Mouse (Mus musculus) urinary bladder, postnatal 25 days (tissue): Measurements from ENCODE around the gene Actn1.

ENCODE experiments used
- DNase-seq: peaks from one replicate; pipeline ENCODE4 v3.0.0; 2022; ENCODE audit warnings: low spot score

The Actn1 gene

DNA sequence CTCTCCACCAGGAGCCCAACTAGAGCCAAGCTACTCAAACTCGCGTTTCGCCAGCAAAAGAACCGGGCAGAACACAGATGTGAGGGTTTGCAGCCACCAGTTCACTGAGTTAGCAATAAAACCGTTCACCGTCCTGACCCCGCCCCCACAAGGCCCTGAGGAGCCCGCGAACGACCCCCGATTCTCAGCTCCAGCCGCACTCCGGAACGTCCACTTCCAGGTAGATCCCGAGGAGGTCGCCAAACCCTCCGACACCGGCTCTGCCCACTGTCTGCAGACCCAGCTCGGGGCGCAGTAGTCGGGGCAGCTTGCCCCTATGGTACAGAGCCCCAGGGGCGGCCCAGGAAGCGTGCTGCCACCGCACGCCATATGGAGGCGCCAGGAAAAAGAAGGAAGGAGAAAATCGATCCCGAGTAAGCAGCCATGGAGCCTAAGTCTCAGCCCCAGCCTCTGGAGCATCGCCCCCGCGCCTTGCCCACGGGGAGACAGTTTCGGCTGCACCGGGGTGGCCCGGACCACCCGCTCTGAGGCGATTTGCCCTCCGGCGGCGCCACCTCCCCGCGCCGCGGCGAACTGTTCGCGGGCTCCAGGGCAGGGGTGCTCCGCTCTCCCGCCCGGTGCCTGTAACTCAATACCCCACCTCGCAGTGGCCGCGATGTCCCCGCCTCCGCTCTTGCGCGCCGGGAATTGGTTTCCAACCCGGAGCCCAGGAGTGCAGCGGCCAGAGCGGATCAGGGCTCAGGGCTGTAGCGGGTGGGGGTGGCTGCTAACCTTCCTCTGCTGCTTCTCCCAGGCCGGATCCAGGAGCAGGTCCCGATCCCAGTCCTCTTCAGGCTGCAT, 735 bp downstream of the Actn1 start:
- DNase-seq: peak; percentile 54

DNA sequence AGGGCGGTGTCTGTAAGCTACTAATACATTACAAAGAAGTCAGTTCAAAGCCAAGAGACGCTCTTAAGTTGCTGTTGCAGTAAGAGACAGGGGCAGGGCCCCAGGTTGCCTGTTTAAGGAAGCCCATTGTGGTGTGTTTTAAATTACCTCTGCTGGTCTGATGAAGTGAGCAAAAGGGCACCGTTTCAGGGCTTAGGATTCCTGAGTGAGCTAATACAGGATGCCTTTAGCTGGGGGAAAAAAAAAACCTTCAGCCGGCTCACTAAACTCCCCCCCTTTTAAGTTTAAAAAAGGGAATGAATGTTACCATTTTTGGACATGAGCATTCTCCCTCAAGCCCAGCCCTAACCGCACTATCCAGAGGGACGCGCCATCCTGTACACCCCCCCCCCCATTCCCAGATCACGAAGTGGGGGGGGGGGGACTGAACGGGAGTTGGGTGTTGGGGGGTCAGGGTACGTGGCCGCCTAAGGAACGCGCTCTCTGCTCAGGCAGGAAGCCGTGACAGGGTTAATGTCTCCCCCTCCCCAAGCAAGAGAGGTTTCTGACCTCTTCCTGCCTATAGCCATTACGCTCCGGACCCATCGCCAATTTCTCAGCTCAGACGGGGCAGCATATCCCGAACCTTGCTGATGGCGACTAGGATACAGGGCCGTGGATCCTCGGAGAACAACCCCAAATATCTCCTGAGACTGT, 1.5 kb downstream of the Actn1 start:
- DNase-seq: no peak

GRCm38 (mm10) chr12:80251978-80252377, 8.2 kb downstream of the Actn1 start:
- no peak for DNase-seq

DNA sequence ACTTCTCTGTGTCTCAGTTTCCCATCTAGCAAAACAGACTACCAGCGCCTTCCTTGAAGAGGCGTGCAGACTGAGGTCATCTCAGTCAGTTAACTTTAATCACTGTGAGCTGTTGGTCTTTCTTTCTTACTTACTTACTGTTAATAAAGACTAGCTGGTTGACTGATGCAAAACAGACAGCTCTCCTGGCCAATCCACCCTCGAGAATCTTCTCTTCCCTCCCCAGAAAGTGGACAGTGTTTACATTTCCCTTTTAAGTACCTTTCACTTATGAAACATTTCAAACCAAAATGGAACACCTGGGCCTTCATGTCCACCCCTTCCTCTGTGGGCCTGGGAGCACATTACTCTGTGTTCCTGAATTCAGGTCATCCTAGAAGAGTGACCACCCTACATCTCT, 8.6 kb downstream of the Actn1 start:
- no peak for DNase-seq

GRCm38 (mm10) chr12:80249539-80249938, 10.6 kb downstream of the Actn1 start:
- DNase-seq: no peak

- DNase-seq: no peak
Measured at GRCm38 (mm10) chr12:80247067-80247466, 13.1 kb downstream of the Actn1 start.

- DNase-seq: no peak
Measured at GRCm38 (mm10) chr12:80246505-80246904, 13.7 kb downstream of the Actn1 start.

GRCm38 (mm10) chr12:80244755-80245154, 15.4 kb downstream of the Actn1 start:
- no peak for DNase-seq

DNA sequence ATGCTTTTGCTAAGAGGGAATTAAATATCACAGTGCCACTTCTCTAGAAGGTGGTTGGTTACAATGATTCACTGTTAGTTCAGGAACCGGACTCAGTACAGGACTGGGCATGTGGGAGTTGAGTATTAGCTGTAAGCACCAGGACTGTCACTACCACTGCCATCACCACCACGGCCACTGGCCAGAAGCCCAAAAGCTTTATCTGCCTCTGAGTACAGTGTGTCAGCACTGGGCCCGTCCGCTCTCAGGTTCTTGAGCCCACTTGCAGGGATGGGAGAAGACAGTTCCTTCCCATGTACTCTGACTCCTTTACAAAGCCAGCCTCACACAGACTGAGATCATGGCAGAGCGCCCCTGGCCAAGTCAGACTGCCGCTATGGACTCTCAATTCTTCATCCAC, 16.0 kb downstream of the Actn1 start:
- DNase-seq: no peak

GRCm38 (mm10) chr12:80243335-80243734, 16.8 kb downstream of the Actn1 start:
- DNase-seq: no peak

DNA sequence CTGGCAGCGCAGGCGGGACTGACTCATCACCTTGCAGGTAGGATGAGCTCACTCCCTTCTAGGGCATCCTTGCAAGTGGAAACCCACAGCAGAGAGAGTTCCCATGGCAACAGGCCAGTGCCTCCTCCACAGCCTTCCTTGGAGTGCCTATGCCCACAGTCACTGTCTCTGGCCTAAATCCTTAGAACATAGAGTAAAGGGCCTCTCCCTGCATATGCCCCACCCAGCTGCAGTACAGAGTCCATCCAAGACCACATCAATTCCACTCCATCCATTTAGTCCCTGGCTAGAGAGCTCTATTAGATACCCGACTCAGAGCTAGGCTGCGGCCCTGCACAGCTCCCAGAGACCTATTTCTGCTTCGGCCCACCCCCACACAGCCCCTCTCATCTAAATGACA, 20.7 kb downstream of the Actn1 start:
- no peak for DNase-seq

- no peak for DNase-seq
Measured at GRCm38 (mm10) chr12:80238523-80238922, 21.6 kb downstream of the Actn1 start.

GRCm38 (mm10) chr12:80235295-80235694, 24.9 kb downstream of the Actn1 start:
- DNase-seq: no peak

DNA sequence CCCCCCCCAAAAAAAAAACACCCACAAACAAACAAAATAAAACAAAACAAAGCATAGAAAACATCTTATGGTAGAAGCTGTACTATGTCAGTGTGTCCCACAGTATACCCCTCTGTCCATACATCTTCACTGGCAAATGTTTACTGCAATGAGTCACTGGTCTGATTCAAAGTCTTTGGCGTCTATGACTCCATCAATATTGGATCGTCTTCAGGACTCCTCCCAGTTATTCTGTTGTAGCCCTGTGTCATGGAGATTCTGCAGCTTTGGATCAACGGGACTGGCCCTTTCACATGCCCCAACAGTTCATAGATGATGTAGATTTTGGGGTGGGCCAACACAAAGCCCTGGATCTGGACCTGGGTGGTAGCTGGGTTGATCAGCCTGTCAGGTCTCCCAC, 25.9 kb downstream of the Actn1 start:
- DNase-seq: no peak

DNA sequence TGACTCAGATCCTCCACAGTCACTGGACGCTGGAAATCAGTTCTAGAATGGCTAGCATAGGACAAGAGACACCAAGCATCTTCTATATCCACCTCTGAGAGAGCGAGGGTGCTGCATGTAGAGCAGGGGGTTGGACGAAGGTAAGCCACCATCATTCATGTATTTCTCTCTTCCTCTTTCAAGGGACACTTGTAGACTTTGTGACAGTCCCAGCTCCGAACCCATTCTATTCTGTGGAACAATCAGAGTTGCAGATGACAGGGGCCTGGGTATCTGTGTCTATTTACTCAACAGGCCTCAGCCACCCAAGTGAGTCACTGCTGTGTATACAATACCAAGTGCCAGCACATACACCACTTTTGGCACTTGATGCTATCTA, 27.3 kb downstream of the Actn1 start:
- DNase-seq: no peak

GRCm38 (mm10) chr12:80232076-80232839, 27.9 kb downstream of the Actn1 start:
- DNase-seq: no peak

GRCm38 (mm10) chr12:80231317-80231716, 28.9 kb downstream of the Actn1 start:
- DNase-seq: no peak

DNA sequence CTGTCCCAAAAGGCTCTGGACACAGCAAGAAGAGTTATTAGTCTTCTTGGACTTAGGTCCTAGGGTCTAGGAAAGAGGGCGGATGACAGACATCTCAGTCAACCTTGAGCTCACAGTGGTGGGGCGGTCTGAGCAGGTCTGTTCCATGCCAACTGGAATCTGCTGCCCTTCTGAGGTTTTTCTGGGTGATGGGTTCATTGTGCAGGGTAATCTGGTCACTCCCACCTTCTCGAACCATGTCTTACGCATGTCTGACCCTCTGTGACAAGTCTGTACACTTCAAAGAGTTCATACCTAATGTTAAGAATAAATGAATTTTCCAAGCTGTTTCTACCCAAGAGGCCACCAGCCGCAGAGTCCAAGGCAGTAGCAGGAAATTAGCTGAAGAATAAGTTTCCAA, 29.3 kb downstream of the Actn1 start:
- no peak for DNase-seq

- peak; percentile 52 for DNase-seq
Measured at GRCm38 (mm10) chr12:80230111-80230700, 30.0 kb downstream of the Actn1 start.

GRCm38 (mm10) chr12:80229010-80229800, 31.0 kb downstream of the Actn1 start:
- DNase-seq: no peak

DNA sequence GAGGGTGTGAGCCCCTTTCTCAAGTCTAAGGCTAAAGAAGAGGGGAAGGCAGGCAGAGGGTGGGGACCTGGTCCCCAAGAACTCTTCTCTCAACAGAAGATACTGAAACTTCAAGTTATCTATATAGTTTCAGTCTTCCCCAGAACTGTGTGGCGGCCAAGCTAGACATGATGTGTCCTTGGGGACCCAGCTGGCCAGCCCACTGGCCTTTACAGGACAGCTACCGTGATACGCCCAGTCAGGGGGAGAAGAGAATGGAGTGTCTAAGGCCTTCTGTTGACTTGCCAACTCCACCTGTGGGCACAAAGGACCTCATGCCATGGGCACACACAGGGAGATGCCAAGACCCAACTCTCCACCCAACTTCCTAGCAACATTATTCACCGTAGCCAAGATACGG, 31.8 kb downstream of the Actn1 start:
- no peak for DNase-seq

- DNase-seq: no peak
Measured at GRCm38 (mm10) chr12:80227835-80228234, 32.3 kb downstream of the Actn1 start.
